Mouse (Mus musculus): ENCODE data around the gene Gas2l2.

GRCm38 (mm10) chr11:83467120-83467652 is 37.9 kb upstream of the Gas2l2 start:
- TF ChIP-seq CTCF (IDR thresholded peaks at IDR 0.05; ENCODE audit: low read depth, low read length) (no peak), EP300 (IDR thresholded peaks at IDR 0.05; ENCODE audit: insufficient read depth, low read depth, low read length) (no peak), POLR2A (IDR thresholded peaks at IDR 0.05; ENCODE audit: insufficient read depth, low read length) (no peak)
